Mouse (Mus musculus): Measurements from ENCODE around the gene Tgif2. TPM values are rescaled to one million over a fixed set of nuclear protein-coding genes. Genes with fewer than 3 reads are reported as not detected.

The Tgif2 gene
- polyA plus RNA-seq, 1 experiment from 2014 or later: 11.9 TPM

GRCm38 (mm10) chr2:156806886-156807285 is 32.9 kb upstream of the Tgif2 start:
- 55% methylated on average over 6 of the region's 6 CpGs for WGBS
- Histone ChIP-seq H3K27me3 (ENCODE audit: control insufficient read depth, insufficient read depth, low read length) (no peaks in the 10 kb centered on the region), H3K4me1 (replicated peaks; ENCODE audit: control insufficient read depth, insufficient read depth) (no peaks in the 10 kb centered on the region), H3K4me3 (ENCODE audit: low read depth, low read length) (no peak overlapping the region), H3K9ac (ENCODE audit: low read length) (no peak overlapping the region), H3K9me3 (ENCODE audit: control insufficient read depth, low read length) (no peaks in the 10 kb centered on the region), H3K4me2 (replicated peaks; ENCODE audit: low read depth) (no peak overlapping the region), H3K27ac (replicated peaks) (no peak overlapping the region), H3K36me3 (ENCODE audit: control insufficient read depth, insufficient read depth, low read length) (no peaks in the 10 kb centered on the region)
- DNase-seq (ENCODE audit: low spot score) (no peak), ATAC-seq (ENCODE audit: low FRiP score, low TSS enrichment) (no peak)
- TF ChIP-seq EP300 (optimal IDR thresholded peaks at IDR 0.05) (no peak), CTCF (IDR thresholded peaks at IDR 0.05; ENCODE audit: low read depth) (no peak)

- H3K9ac ChIP-seq (ENCODE audit: low read length): no peak overlapping the region
- no peaks in the 10 kb centered on the region for H3K36me3 ChIP-seq (ENCODE audit: control insufficient read depth, insufficient read depth, low read length)
- H3K27ac ChIP-seq (replicated peaks): no peak overlapping the region
- no peaks in the 10 kb centered on the region for H3K27me3 ChIP-seq (ENCODE audit: control insufficient read depth, insufficient read depth, low read length)
- DNase-seq (ENCODE audit: low spot score): peak; percentile 50
- TF ChIP-seq EP300 (optimal IDR thresholded peaks at IDR 0.05): no peak
- TF ChIP-seq CTCF (IDR thresholded peaks at IDR 0.05; ENCODE audit: low read depth): peak; percentile 92
- H3K9me3 ChIP-seq (ENCODE audit: control insufficient read depth, low read length): no peaks in the 10 kb centered on the region
- no peak overlapping the region for H3K4me2 ChIP-seq (replicated peaks; ENCODE audit: low read depth)
- peak; percentile 45; the same call in 1 of the 2 replicates for ATAC-seq (ENCODE audit: low FRiP score, low TSS enrichment)
- 61% methylated on average over 2 of the region's 2 CpGs for WGBS
- H3K4me1 ChIP-seq (replicated peaks; ENCODE audit: control insufficient read depth, insufficient read depth): no peaks in the 10 kb centered on the region
- no peak overlapping the region for H3K4me3 ChIP-seq (ENCODE audit: low read depth, low read length)
Measured at GRCm38 (mm10) chr2:156809579-156809978, 30.2 kb upstream of the Tgif2 start.

- Histone ChIP-seq H3K27me3 (ENCODE audit: control insufficient read depth, insufficient read depth, low read length) (no peaks in the 10 kb centered on the region), H3K4me2 (replicated peaks; ENCODE audit: low read depth) (no peak overlapping the region), H3K9me3 (ENCODE audit: control insufficient read depth, low read length) (no peaks in the 10 kb centered on the region), H3K4me1 (replicated peaks; ENCODE audit: control insufficient read depth, insufficient read depth) (no peaks in the 10 kb centered on the region), H3K36me3 (ENCODE audit: control insufficient read depth, insufficient read depth, low read length) (no peaks in the 10 kb centered on the region), H3K27ac (replicated peaks) (no peak overlapping the region), H3K4me3 (ENCODE audit: low read depth, low read length) (no peak overlapping the region), H3K9ac (ENCODE audit: low read length) (no peak overlapping the region)
- WGBS: 97% methylated on average over 10 of the region's 10 CpGs
- no peak for ATAC-seq (ENCODE audit: low FRiP score, low TSS enrichment)
- TF ChIP-seq EP300 (optimal IDR thresholded peaks at IDR 0.05) (no peak), CTCF (IDR thresholded peaks at IDR 0.05; ENCODE audit: low read depth) (0 out of 2 replicates have a peak, but pooled peaks have one; percentile 6)
- DNase-seq (ENCODE audit: low spot score): no peak
Measured at GRCm38 (mm10) chr2:156810716-156811115, 29.1 kb upstream of the Tgif2 start.

- no peak overlapping the region for H3K4me2 ChIP-seq (replicated peaks; ENCODE audit: low read depth)
- H3K9ac ChIP-seq (ENCODE audit: low read length): no peak overlapping the region
- no peak for ATAC-seq (ENCODE audit: low FRiP score, low TSS enrichment)
- no peaks in the 10 kb centered on the region for H3K27me3 ChIP-seq (ENCODE audit: control insufficient read depth, insufficient read depth, low read length)
- H3K9me3 ChIP-seq (ENCODE audit: control insufficient read depth, low read length): no peaks in the 10 kb centered on the region
- TF ChIP-seq CTCF (IDR thresholded peaks at IDR 0.05; ENCODE audit: low read depth) (no peak), EP300 (optimal IDR thresholded peaks at IDR 0.05) (no peak)
- no peak for DNase-seq (ENCODE audit: low spot score)
- no peak overlapping the region for H3K27ac ChIP-seq (replicated peaks)
- no peak overlapping the region for H3K4me3 ChIP-seq (ENCODE audit: low read depth, low read length)
- H3K4me1 ChIP-seq (replicated peaks; ENCODE audit: control insufficient read depth, insufficient read depth): no peaks in the 10 kb centered on the region
- WGBS: 70% methylated on average over 5 of the region's 5 CpGs
- no peaks in the 10 kb centered on the region for H3K36me3 ChIP-seq (ENCODE audit: control insufficient read depth, insufficient read depth, low read length)
Measured at GRCm38 (mm10) chr2:156811556-156811955, 28.3 kb upstream of the Tgif2 start.

DNA sequence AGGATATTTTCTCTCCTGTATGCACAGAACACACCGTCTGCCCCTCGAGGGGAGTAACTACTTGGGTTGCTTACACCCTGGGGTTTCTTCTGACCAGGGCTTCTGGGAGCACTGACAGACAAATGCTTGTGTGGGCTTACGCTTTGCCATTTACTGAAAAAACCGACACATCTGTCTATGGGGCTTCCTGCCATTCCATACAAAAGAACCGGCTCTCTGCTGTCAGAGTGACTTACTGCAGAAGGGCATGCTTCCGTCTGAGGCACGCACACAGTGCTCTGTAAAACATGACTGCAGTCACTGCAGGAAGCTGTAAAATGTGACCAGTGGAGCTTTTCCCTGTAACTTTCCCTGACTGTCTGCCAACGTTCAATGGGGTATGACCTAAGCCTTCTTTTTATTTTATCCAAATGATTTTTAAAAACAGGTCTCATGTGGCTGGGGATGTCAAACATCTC is 25.4 kb upstream of the Tgif2 start:
- Histone ChIP-seq H3K4me3 (ENCODE audit: low read depth, low read length) (no peak overlapping the region), H3K27me3 (ENCODE audit: control insufficient read depth, insufficient read depth, low read length) (no peaks in the 10 kb centered on the region), H3K4me1 (replicated peaks; ENCODE audit: control insufficient read depth, insufficient read depth) (no peaks in the 10 kb centered on the region), H3K9ac (ENCODE audit: low read length) (0 out of 2 replicates have a peak overlapping the region, but pooled peaks have one; percentile 2), H3K9me3 (ENCODE audit: control insufficient read depth, low read length) (no peaks in the 10 kb centered on the region), H3K4me2 (replicated peaks; ENCODE audit: low read depth) (no peak overlapping the region), H3K36me3 (ENCODE audit: control insufficient read depth, insufficient read depth, low read length) (no peaks in the 10 kb centered on the region), H3K27ac (replicated peaks) (0 out of 2 replicates have a peak overlapping the region, but pooled peaks have one; percentile 30)
- DNase-seq (ENCODE audit: low spot score): no peak
- no peak for TF ChIP-seq CTCF (IDR thresholded peaks at IDR 0.05; ENCODE audit: low read depth)
- no peak for TF ChIP-seq EP300 (optimal IDR thresholded peaks at IDR 0.05)
- no peak for ATAC-seq (ENCODE audit: low FRiP score, low TSS enrichment)
- WGBS: 17% methylated on average over 8 of the region's 8 CpGs

DNA sequence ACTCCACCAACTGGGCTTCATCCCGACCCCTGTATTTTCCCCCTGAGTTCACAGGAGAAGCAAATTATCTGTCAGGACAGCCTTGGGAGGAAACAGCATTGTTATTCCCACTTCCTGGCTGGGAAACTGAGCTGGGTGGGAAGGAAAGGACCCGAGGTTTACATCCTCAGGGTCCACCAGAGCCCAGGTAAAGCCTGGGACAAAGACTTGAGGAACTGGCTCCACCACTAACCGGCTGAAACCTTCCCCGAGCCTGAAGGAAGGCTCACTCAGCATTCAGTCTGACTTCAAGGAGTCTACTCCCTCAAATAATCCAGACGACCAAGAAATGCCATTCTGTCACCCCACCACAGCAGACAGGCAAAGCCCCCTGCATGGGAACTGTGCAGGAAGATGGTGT is 24.9 kb upstream of the Tgif2 start:
- Histone ChIP-seq H3K4me3 (ENCODE audit: low read depth, low read length) (no peak overlapping the region), H3K27ac (replicated peaks) (no peak overlapping the region; the same call in 1 of the 2 replicates), H3K9ac (ENCODE audit: low read length) (peak overlapping the region; percentile 13; the same call in 1 of the 2 replicates), H3K4me1 (replicated peaks; ENCODE audit: control insufficient read depth, insufficient read depth) (no peaks in the 10 kb centered on the region), H3K36me3 (ENCODE audit: control insufficient read depth, insufficient read depth, low read length) (no peaks in the 10 kb centered on the region), H3K9me3 (ENCODE audit: control insufficient read depth, low read length) (no peaks in the 10 kb centered on the region), H3K27me3 (ENCODE audit: control insufficient read depth, insufficient read depth, low read length) (no peaks in the 10 kb centered on the region), H3K4me2 (replicated peaks; ENCODE audit: low read depth) (no peak overlapping the region)
- ATAC-seq (ENCODE audit: low FRiP score, low TSS enrichment): no peak
- no peak for TF ChIP-seq CTCF (IDR thresholded peaks at IDR 0.05; ENCODE audit: low read depth)
- no peak for TF ChIP-seq EP300 (optimal IDR thresholded peaks at IDR 0.05)
- WGBS: 23% methylated on average over 5 of the region's 5 CpGs
- DNase-seq (ENCODE audit: low spot score): no peak

Measured in stomach, postnatal 0 days (tissue).